11 mouse cellular contexts compared by ENCODE assay signal in the genomic region with DNA sequence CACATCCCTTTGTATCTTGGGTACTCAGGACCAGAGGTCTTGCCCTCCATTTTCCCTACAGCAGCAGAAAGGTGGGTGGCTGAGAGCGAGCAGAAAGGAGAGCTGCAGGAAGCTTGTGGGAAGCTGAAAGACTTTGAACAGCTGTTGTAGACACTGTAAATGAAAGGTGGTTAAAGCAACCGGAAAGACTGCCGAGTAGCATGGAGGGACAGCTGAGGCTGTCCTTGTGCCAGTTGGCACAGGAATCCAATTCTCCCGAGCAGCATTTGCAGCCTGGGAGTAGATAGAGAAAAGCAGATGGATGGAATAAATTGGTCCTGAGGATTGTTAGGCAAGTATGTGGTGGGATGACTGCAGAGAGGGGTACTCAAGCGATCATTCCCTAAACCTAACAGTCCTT.
DNase-seq lines count a peak whose midpoint lies in the region; ATAC-seq and TF ChIP-seq lines count a peak whose summit lies in the region.
"Had no signal": no experiment of that assay in that cellular context is flagged by ENCODE, and none has a peak within 500 bp of the region (broad histone marks: within the 10 kb centered on the region; RNA-seq: fewer than 3 reads in every experiment).

No protein-coding gene starts in this region.

- peaks cover 3% of the 10 kb centered on the region; the same call in 1 of the 2 replicates for H3K4me1 ChIP-seq in forebrain, embryonic 14.5 days (ENCODE audit: control insufficient read depth, insufficient read depth, low read length)
- H3K4me1 ChIP-seq in forebrain, embryonic 11.5 days (replicated peaks; ENCODE audit: control insufficient read depth, insufficient read depth, low read length) = no peaks in the 10 kb centered on the region
- no peaks in the 10 kb centered on the region for H3K4me1 ChIP-seq in stomach, embryonic 15.5 days
- H3K4me1 ChIP-seq in stomach, postnatal 0 days (replicated peaks; ENCODE audit: control insufficient read depth, insufficient read depth) = no peaks in the 10 kb centered on the region
- H3K4me1 ChIP-seq: embryonic facial prominence, embryonic 13.5 days; liver, embryonic 15.5 days had no signal

- no peak for TF ChIP-seq EP300 in stomach, postnatal 0 days (optimal IDR thresholded peaks at IDR 0.05)

- WGBS in forebrain, embryonic 14.5 days = 43% methylated on average over 5 of the region's 5 CpGs
- 84% methylated on average over 5 of the region's 5 CpGs for WGBS in forebrain, embryonic 11.5 days
- 55% methylated on average over 5 of the region's 5 CpGs for WGBS in stomach, embryonic 15.5 days
- 47% methylated on average over 5 of the region's 5 CpGs for WGBS in stomach, postnatal 0 days

- no peaks in the 10 kb centered on the region for H3K36me3 ChIP-seq in forebrain, embryonic 14.5 days (ENCODE audit: control insufficient read depth, insufficient read depth, low read length)
- H3K36me3 ChIP-seq in forebrain, embryonic 11.5 days (ENCODE audit: control insufficient read depth, insufficient read depth, low read length) = no peaks in the 10 kb centered on the region
- no peaks in the 10 kb centered on the region for H3K36me3 ChIP-seq in stomach, embryonic 15.5 days
- H3K36me3 ChIP-seq in stomach, postnatal 0 days (ENCODE audit: control insufficient read depth, insufficient read depth, low read length) = no peaks in the 10 kb centered on the region
- H3K36me3 ChIP-seq: embryonic facial prominence, embryonic 13.5 days; liver, embryonic 15.5 days had no signal

- H3K27me3 ChIP-seq in forebrain, embryonic 14.5 days (replicated peaks; ENCODE audit: control insufficient read depth, insufficient read depth, low read length) = no peaks in the 10 kb centered on the region
- no peaks in the 10 kb centered on the region for H3K27me3 ChIP-seq in forebrain, embryonic 11.5 days (ENCODE audit: control insufficient read depth, insufficient read depth, low read length)
- no peaks in the 10 kb centered on the region for H3K27me3 ChIP-seq in stomach, embryonic 15.5 days (replicated peaks)
- H3K27me3 ChIP-seq in stomach, postnatal 0 days (ENCODE audit: control insufficient read depth, insufficient read depth, low read length) = no peaks in the 10 kb centered on the region
- H3K27me3 ChIP-seq: embryonic facial prominence, embryonic 13.5 days; liver, embryonic 15.5 days had no signal

- H3K9me3 ChIP-seq in forebrain, embryonic 14.5 days (replicated peaks; ENCODE audit: control insufficient read depth, low read length) = no peaks in the 10 kb centered on the region
- no peaks in the 10 kb centered on the region for H3K9me3 ChIP-seq in forebrain, embryonic 11.5 days (ENCODE audit: control insufficient read depth, low read length)
- H3K9me3 ChIP-seq in stomach, embryonic 15.5 days = no peaks in the 10 kb centered on the region
- H3K9me3 ChIP-seq in stomach, postnatal 0 days (ENCODE audit: control insufficient read depth, low read length) = no peaks in the 10 kb centered on the region
- H3K9me3 ChIP-seq: embryonic facial prominence, embryonic 13.5 days; liver, embryonic 15.5 days had no signal

- peak; percentile 93 for ATAC-seq in forebrain, embryonic 14.5 days
- ATAC-seq in forebrain, embryonic 11.5 days (replicated peaks; ENCODE audit: low FRiP score) = no peak
- peak; percentile 18; the same call in 1 of the 2 replicates for ATAC-seq in stomach, embryonic 15.5 days (ENCODE audit: insufficient read depth, low FRiP score, low read depth)
- ATAC-seq in stomach, postnatal 0 days (ENCODE audit: low FRiP score, low TSS enrichment) = no peak
- no peak for ATAC-seq in erythroid progenitor cell, adult 5-6 weeks (replicated peaks; ENCODE audit: low FRiP score, poor library complexity, severe bottlenecking)

- H3K9ac ChIP-seq in forebrain, embryonic 14.5 days (ENCODE audit: low read length) = no peak overlapping the region
- H3K9ac ChIP-seq in forebrain, embryonic 11.5 days (ENCODE audit: low read length) = no peak overlapping the region
- H3K9ac ChIP-seq in stomach, embryonic 15.5 days = no peak overlapping the region
- no peak overlapping the region for H3K9ac ChIP-seq in stomach, postnatal 0 days (ENCODE audit: low read length)
- H3K9ac ChIP-seq: embryonic facial prominence, embryonic 13.5 days; liver, embryonic 15.5 days had no signal

- no peak overlapping the region for H3K4me3 ChIP-seq in forebrain, embryonic 14.5 days (ENCODE audit: low read depth, low read length)
- no peak overlapping the region for H3K4me3 ChIP-seq in forebrain, embryonic 11.5 days (ENCODE audit: low read depth, low read length)
- H3K4me3 ChIP-seq in stomach, embryonic 15.5 days (replicated peaks) = no peak overlapping the region
- no peak overlapping the region for H3K4me3 ChIP-seq in stomach, postnatal 0 days (ENCODE audit: low read depth, low read length)
- H3K4me3 ChIP-seq: embryonic facial prominence, embryonic 13.5 days; liver, embryonic 15.5 days had no signal

- no peak for TF ChIP-seq CTCF in stomach, postnatal 0 days (IDR thresholded peaks at IDR 0.05; ENCODE audit: low read depth)

- peak overlapping the region; percentile 6; the same call in 1 of the 2 replicates for H3K27ac ChIP-seq in forebrain, embryonic 14.5 days (ENCODE audit: low read depth, low read length)
- H3K27ac ChIP-seq in forebrain, embryonic 11.5 days (ENCODE audit: low read depth, low read length) = no peak overlapping the region
- H3K27ac ChIP-seq in stomach, embryonic 15.5 days = no peak overlapping the region
- no peak overlapping the region for H3K27ac ChIP-seq in stomach, postnatal 0 days (replicated peaks)
- H3K27ac ChIP-seq: embryonic facial prominence, embryonic 13.5 days; liver, embryonic 15.5 days had no signal

- DNase-seq in forebrain, embryonic 14.5 days (ENCODE audit: low spot score) = peak; percentile 88
- DNase-seq in forebrain, embryonic 11.5 days (ENCODE audit: low spot score) = no peak
- DNase-seq in stomach, postnatal 0 days (ENCODE audit: low spot score) = no peak
- DNase-seq in layer of hippocampus, postnatal 36 days = peak; percentile 42 to 43
- DNase-seq in adipocyte (ENCODE audit: low spot score) = no peak
- DNase-seq in urinary bladder, adult 2 months (ENCODE audit: low spot score) = no peak
- DNase-seq: thymus, postnatal 25 days had no signal

- H3K4me2 ChIP-seq in forebrain, embryonic 14.5 days (ENCODE audit: low read length) = no peak overlapping the region
- H3K4me2 ChIP-seq in forebrain, embryonic 11.5 days (ENCODE audit: low read depth, low read length, severe bottlenecking) = no peak overlapping the region
- no peak overlapping the region for H3K4me2 ChIP-seq in stomach, embryonic 15.5 days
- no peak overlapping the region for H3K4me2 ChIP-seq in stomach, postnatal 0 days (replicated peaks; ENCODE audit: low read depth)
- H3K4me2 ChIP-seq: embryonic facial prominence, embryonic 13.5 days; liver, embryonic 15.5 days had no signal

Comparison
In these comparisons a context has a peak if more than half of its experiments do, and no peak if none do; other contexts are left out.
1. ATAC-seq: peak in forebrain, embryonic 14.5 days (single experiment) and stomach, embryonic 15.5 days (single experiment); none in forebrain, embryonic 11.5 days (single experiment), stomach, postnatal 0 days (single experiment) and erythroid progenitor cell, adult 5-6 weeks (single experiment).
2. DNase-seq: peak in forebrain, embryonic 14.5 days (single experiment) and layer of hippocampus, postnatal 36 days (2 of 2); none in forebrain, embryonic 11.5 days (single experiment), stomach, postnatal 0 days (single experiment), adipocyte (single experiment) and urinary bladder, adult 2 months (single experiment).